Mouse (Mus musculus) thymus, adult 2 months (tissue): ENCODE measurements at regions not wholly inside any gene's neighbourhood (a gene's known extent, or its start where the extent isn't known, plus 50 kb on each side); places are given as distances from the start of the nearest gene placed in this dataset.

Source experiments
- CTCF ChIP-seq: fragments of 200-500 bp; IDR thresholded peaks from 2 replicates; pipeline ENCODE4 v1.5.1; 2012; ENCODE audit warnings: mild to moderate bottlenecking, control low read depth, low read length, moderate library complexity, borderline replicate concordance; ENCODE audit not compliant: control insufficient read depth, poor library complexity, insufficient read depth; ENCODE audit errors: extremely low read depth
- POLR2A ChIP-seq: fragments of 200-500 bp; IDR thresholded peaks from 2 replicates; pipeline ENCODE4 v1.6.1; 2012; ENCODE audit warnings: mild to moderate bottlenecking, low read length, control low read depth, moderate library complexity; ENCODE audit not compliant: control insufficient read depth, poor library complexity, insufficient read depth; ENCODE audit errors: extremely low read depth

- no peak for TF ChIP-seq POLR2A
- TF ChIP-seq CTCF: no peak
Observed at GRCm38 (mm10) chr2:48556600-48556999, 257.3 kb upstream of the Acvr2a start.
